Mouse (Mus musculus): ENCODE results near the gene Slc30a7. TPM values are rescaled to one million over a fixed set of nuclear protein-coding genes. Genes with fewer than 3 reads are reported as not detected.

The Slc30a7 gene
- polyA plus RNA-seq, 1 experiment: 4.3 TPM

DNA sequence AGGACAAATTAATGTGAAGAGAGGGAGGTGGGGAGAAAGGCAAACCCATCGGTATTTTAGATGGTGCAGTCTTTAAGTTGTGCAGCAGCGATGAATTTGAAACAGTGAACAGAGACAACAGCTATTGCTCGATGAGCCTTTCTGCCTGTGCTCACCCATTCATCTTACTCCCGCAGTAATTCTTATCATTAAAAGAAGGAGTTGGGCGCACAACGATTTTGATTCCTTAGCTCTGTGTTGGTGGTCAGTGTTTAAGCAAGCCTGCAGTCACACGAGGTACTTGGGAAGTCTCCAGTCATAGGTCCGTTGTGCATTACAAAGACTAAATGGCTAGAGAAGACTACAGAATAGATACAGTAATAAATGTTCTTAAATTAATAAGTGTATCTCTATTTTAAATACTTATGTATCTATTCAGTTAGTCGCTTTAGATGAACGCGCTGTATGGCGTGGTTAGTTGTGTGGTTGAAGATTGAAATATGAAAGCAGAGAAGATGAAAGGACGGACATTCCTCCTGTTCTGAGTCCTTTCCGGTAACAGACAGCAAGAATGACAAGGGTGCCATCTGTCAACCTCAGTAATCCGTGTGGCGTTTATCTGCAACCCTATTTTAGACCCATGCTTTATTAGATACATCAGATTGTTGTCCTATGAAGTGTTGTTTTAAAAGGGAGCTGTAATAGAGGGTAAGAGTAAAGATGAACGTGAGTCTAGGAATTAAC is 2.6 kb upstream of the Slc30a7 start:
- Histone ChIP-seq H3K27me3 (ENCODE audit: control insufficient read depth, insufficient read depth, low read length) (no peaks in the 10 kb centered on the region), H3K4me1 (ENCODE audit: control insufficient read depth, insufficient read depth, low read length) (peaks cover 4% of the 10 kb centered on the region), H3K27ac (ENCODE audit: control insufficient read depth, insufficient read depth, low read depth, low read length) (no peak overlapping the region), H3K4me3 (ENCODE audit: control insufficient read depth, low read depth, low read length) (no peak overlapping the region), H3K36me3 (ENCODE audit: control insufficient read depth, insufficient read depth, low read length) (no peaks in the 10 kb centered on the region)
- TF ChIP-seq CTCF (IDR thresholded peaks at IDR 0.05; ENCODE audit: control insufficient read depth, insufficient read depth, insufficient replicate concordance, low read depth, low read length) (no peak), POLR2A (IDR thresholded peaks at IDR 0.05; ENCODE audit: control insufficient read depth, low read depth, low read length) (no peak)

GRCm38 (mm10) chr3:116007941-116008440 is 785 bp upstream of the Slc30a7 start:
- Histone ChIP-seq H3K4me3 (ENCODE audit: control insufficient read depth, low read depth, low read length) (peak overlapping the region; percentile 96), H3K4me1 (ENCODE audit: control insufficient read depth, insufficient read depth, low read length) (peaks cover 4% of the 10 kb centered on the region), H3K36me3 (ENCODE audit: control insufficient read depth, insufficient read depth, low read length) (no peaks in the 10 kb centered on the region), H3K27me3 (ENCODE audit: control insufficient read depth, insufficient read depth, low read length) (no peaks in the 10 kb centered on the region), H3K27ac (ENCODE audit: control insufficient read depth, insufficient read depth, low read depth, low read length) (peak overlapping the region; percentile 90)
- TF ChIP-seq CTCF (IDR thresholded peaks at IDR 0.05; ENCODE audit: control insufficient read depth, insufficient read depth, insufficient replicate concordance, low read depth, low read length) (no peak), POLR2A (IDR thresholded peaks at IDR 0.05; ENCODE audit: control insufficient read depth, low read depth, low read length) (no peak)

- H3K36me3 ChIP-seq (ENCODE audit: control insufficient read depth, insufficient read depth, low read length): no peaks in the 10 kb centered on the region
- peaks cover 4% of the 10 kb centered on the region for H3K4me1 ChIP-seq (ENCODE audit: control insufficient read depth, insufficient read depth, low read length)
- TF ChIP-seq POLR2A (IDR thresholded peaks at IDR 0.05; ENCODE audit: control insufficient read depth, low read depth, low read length): no peak
- TF ChIP-seq CTCF (IDR thresholded peaks at IDR 0.05; ENCODE audit: control insufficient read depth, insufficient read depth, insufficient replicate concordance, low read depth, low read length): no peak
- H3K4me3 ChIP-seq (ENCODE audit: control insufficient read depth, low read depth, low read length): peak overlapping the region; percentile 82
- H3K27ac ChIP-seq (ENCODE audit: control insufficient read depth, insufficient read depth, low read depth, low read length): no peak overlapping the region
- H3K27me3 ChIP-seq (ENCODE audit: control insufficient read depth, insufficient read depth, low read length): no peaks in the 10 kb centered on the region
Measured at GRCm38 (mm10) chr3:116006284-116006977, 775 bp downstream of the Slc30a7 start.

- TF ChIP-seq CTCF (IDR thresholded peaks at IDR 0.05; ENCODE audit: control insufficient read depth, insufficient read depth, insufficient replicate concordance, low read depth, low read length): no peak
- TF ChIP-seq POLR2A (IDR thresholded peaks at IDR 0.05; ENCODE audit: control insufficient read depth, low read depth, low read length): no peak
- no peaks in the 10 kb centered on the region for H3K27me3 ChIP-seq (ENCODE audit: control insufficient read depth, insufficient read depth, low read length)
- no peaks in the 10 kb centered on the region for H3K4me1 ChIP-seq (ENCODE audit: control insufficient read depth, insufficient read depth, low read length)
- H3K27ac ChIP-seq (ENCODE audit: control insufficient read depth, insufficient read depth, low read depth, low read length): no peak overlapping the region
- no peak overlapping the region for H3K4me3 ChIP-seq (ENCODE audit: control insufficient read depth, low read depth, low read length)
- H3K36me3 ChIP-seq (ENCODE audit: control insufficient read depth, insufficient read depth, low read length): no peaks in the 10 kb centered on the region
Measured at GRCm38 (mm10) chr3:115996929-115997328, 10.3 kb downstream of the Slc30a7 start.

DNA sequence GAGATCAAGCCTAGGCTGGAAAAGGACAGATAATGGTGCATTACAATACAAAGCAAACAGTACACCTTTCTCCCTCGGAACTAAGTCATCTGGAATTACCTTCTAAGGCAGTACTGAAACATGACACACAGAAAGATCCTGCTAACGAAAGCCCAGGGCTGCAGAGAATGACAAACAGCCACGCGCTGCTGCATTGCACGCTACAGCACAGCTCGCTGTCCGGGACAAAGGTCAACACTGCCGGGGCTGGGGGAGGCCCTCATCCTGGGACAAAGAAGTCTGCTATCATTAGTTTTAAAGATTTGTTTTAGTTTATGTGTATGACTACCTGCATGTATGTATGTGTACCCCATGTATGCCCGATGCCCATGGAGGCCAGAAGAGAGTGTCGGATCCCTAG is 14.2 kb downstream of the Slc30a7 start:
- Histone ChIP-seq H3K27me3 (ENCODE audit: control insufficient read depth, insufficient read depth, low read length) (no peaks in the 10 kb centered on the region), H3K27ac (ENCODE audit: control insufficient read depth, insufficient read depth, low read depth, low read length) (no peak overlapping the region), H3K36me3 (ENCODE audit: control insufficient read depth, insufficient read depth, low read length) (no peaks in the 10 kb centered on the region), H3K4me3 (ENCODE audit: control insufficient read depth, low read depth, low read length) (no peak overlapping the region), H3K4me1 (ENCODE audit: control insufficient read depth, insufficient read depth, low read length) (no peaks in the 10 kb centered on the region)
- TF ChIP-seq CTCF (IDR thresholded peaks at IDR 0.05; ENCODE audit: control insufficient read depth, insufficient read depth, insufficient replicate concordance, low read depth, low read length): no peak
- TF ChIP-seq POLR2A (IDR thresholded peaks at IDR 0.05; ENCODE audit: control insufficient read depth, low read depth, low read length): no peak

DNA sequence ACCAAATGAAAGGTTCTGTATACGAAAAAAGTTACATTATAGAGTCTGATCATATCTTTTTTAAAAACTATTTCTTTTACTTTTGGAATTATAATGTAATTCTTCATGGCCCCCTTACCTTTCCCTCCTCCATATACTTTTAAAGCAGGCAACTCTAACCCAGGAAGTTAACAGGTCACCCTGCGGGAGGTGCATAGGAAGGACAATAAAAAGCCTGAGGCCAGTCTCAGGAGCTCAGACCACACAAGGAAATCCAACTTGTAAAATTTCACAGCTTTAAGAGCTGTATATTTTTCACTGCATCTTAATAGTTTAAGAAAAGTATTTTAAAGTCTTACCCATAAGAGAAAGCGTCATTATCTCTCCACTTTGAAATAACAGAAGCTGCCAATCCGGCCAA is 14.6 kb downstream of the Slc30a7 start:
- no peaks in the 10 kb centered on the region for H3K36me3 ChIP-seq (ENCODE audit: control insufficient read depth, insufficient read depth, low read length)
- no peak overlapping the region for H3K27ac ChIP-seq (ENCODE audit: control insufficient read depth, insufficient read depth, low read depth, low read length)

GRCm38 (mm10) chr3:115992103-115992502 is 15.1 kb downstream of the Slc30a7 start:
- Histone ChIP-seq H3K27me3 (ENCODE audit: control insufficient read depth, insufficient read depth, low read length) (no peaks in the 10 kb centered on the region), H3K4me3 (ENCODE audit: control insufficient read depth, low read depth, low read length) (no peak overlapping the region), H3K4me1 (ENCODE audit: control insufficient read depth, insufficient read depth, low read length) (no peaks in the 10 kb centered on the region), H3K36me3 (ENCODE audit: control insufficient read depth, insufficient read depth, low read length) (no peaks in the 10 kb centered on the region), H3K27ac (ENCODE audit: control insufficient read depth, insufficient read depth, low read depth, low read length) (no peak overlapping the region)
- TF ChIP-seq POLR2A (IDR thresholded peaks at IDR 0.05; ENCODE audit: control insufficient read depth, low read depth, low read length) (no peak), CTCF (IDR thresholded peaks at IDR 0.05; ENCODE audit: control insufficient read depth, insufficient read depth, insufficient replicate concordance, low read depth, low read length) (no peak)

More for the DNA sequence above, 14.6 kb downstream of the Slc30a7 start:
- Histone ChIP-seq H3K4me3 (ENCODE audit: control insufficient read depth, low read depth, low read length) (no peak overlapping the region), H3K27me3 (ENCODE audit: control insufficient read depth, insufficient read depth, low read length) (no peaks in the 10 kb centered on the region), H3K4me1 (ENCODE audit: control insufficient read depth, insufficient read depth, low read length) (no peaks in the 10 kb centered on the region)
- TF ChIP-seq POLR2A (IDR thresholded peaks at IDR 0.05; ENCODE audit: control insufficient read depth, low read depth, low read length) (no peak), CTCF (IDR thresholded peaks at IDR 0.05; ENCODE audit: control insufficient read depth, insufficient read depth, insufficient replicate concordance, low read depth, low read length) (no peak)
